ENCODE assay signal across 11 mouse cellular contexts in the genomic region with DNA sequence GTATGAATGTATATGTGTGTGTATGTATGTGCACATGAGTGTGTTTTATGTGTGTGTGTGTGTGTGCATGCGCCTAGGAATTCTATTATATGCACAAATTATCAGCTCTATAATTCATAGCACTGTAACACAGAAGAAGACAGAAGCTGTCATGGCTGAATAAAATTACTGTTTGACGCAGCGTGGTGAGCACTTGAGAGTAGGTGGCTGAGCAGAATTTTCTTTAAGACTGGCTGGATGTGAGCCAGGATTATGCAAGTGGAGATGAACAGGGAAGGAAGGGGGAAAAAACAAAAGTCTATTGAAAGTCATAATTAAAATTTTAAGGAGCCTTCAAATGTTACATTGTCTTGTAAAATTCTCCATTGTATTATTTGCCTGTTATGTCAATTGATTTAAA.
DNase-seq lines count a peak whose midpoint lies in the region; ATAC-seq and TF ChIP-seq lines count a peak whose summit lies in the region.
"Had no signal": no experiment of that assay in that cellular context is flagged by ENCODE, and none has a peak within 500 bp of the region (broad histone marks: within the 10 kb centered on the region; RNA-seq: fewer than 3 reads in every experiment).

No protein-coding gene starts in this region.

- H3K27me3 ChIP-seq in stomach, postnatal 0 days (ENCODE audit: control insufficient read depth, insufficient read depth, low read length): no peaks in the 10 kb centered on the region
- H3K27me3 ChIP-seq: heart, embryonic 13.5 days; kidney, embryonic 15.5 days; limb, embryonic 12.5 days had no signal

- H3K36me3 ChIP-seq in stomach, postnatal 0 days (ENCODE audit: control insufficient read depth, insufficient read depth, low read length): no peaks in the 10 kb centered on the region
- H3K36me3 ChIP-seq: heart, embryonic 13.5 days; kidney, embryonic 15.5 days; limb, embryonic 12.5 days had no signal

- no peak for TF ChIP-seq CTCF in stomach, postnatal 0 days (IDR thresholded peaks at IDR 0.05; ENCODE audit: low read depth)

- peak overlapping the region; percentile 46; the same call in 1 of the 2 replicates for H3K27ac ChIP-seq in stomach, postnatal 0 days (replicated peaks)
- H3K27ac ChIP-seq: kidney, embryonic 15.5 days had no signal

- no peak overlapping the region for H3K4me3 ChIP-seq in stomach, postnatal 0 days (ENCODE audit: low read depth, low read length)
- H3K4me3 ChIP-seq: heart, embryonic 13.5 days; kidney, embryonic 15.5 days; limb, embryonic 12.5 days had no signal

- DNase-seq in frontal cortex, postnatal 10 days (ENCODE audit: low spot score in 2 of 2): no peak
- DNase-seq in retina, postnatal 1 day: peak; percentile 57
- no peak for DNase-seq in retina, embryonic 14.5 days (ENCODE audit: low spot score)
- peak; percentile 66 to 90 for DNase-seq in left cerebral cortex, postnatal 25 days (ENCODE audit: low spot score in 2 of 2)
- no peak for DNase-seq in stomach, postnatal 0 days (ENCODE audit: low spot score)
- no peak for DNase-seq in c-Kit-positive CD71-positive TER-119-positive erythroid progenitor cells, embryonic 14.5 days (ENCODE audit: low spot score)
- DNase-seq in heart, adult 18-20 months: no peak

- no peaks in the 10 kb centered on the region for H3K9me3 ChIP-seq in stomach, postnatal 0 days (ENCODE audit: control insufficient read depth, low read length)
- H3K9me3 ChIP-seq: heart, embryonic 13.5 days; kidney, embryonic 15.5 days; limb, embryonic 12.5 days had no signal

- H3K9ac ChIP-seq in stomach, postnatal 0 days (ENCODE audit: low read length): no peak overlapping the region
- H3K9ac ChIP-seq: heart, embryonic 13.5 days; kidney, embryonic 15.5 days; limb, embryonic 12.5 days had no signal

- intact Hi-C loops in left cerebral cortex, postnatal 25 days (cut with DNase I): no loop called here

- no peaks in the 10 kb centered on the region; the same call in 1 of the 2 replicates for H3K4me1 ChIP-seq in stomach, postnatal 0 days (replicated peaks; ENCODE audit: control insufficient read depth, insufficient read depth)
- H3K4me1 ChIP-seq: kidney, embryonic 15.5 days had no signal

- ATAC-seq in frontal cortex, adult (ENCODE audit: low TSS enrichment): peak; percentile 73
- no peak for ATAC-seq in stomach, postnatal 0 days (ENCODE audit: low FRiP score, low TSS enrichment)

- WGBS in stomach, postnatal 0 days: 49% methylated on average over 3 of the region's 3 CpGs

- 0 out of 2 replicates have a peak overlapping the region, but pooled peaks have one; percentile 6 for H3K4me2 ChIP-seq in stomach, postnatal 0 days (replicated peaks; ENCODE audit: low read depth)
- H3K4me2 ChIP-seq: heart, embryonic 13.5 days; kidney, embryonic 15.5 days; limb, embryonic 12.5 days had no signal

- TF ChIP-seq EP300 in stomach, postnatal 0 days (optimal IDR thresholded peaks at IDR 0.05): no peak

Comparison
In these comparisons a context has a peak if more than half of its experiments do, and no peak if none do; other contexts are left out.
1. DNase-seq: peak in retina, postnatal 1 day (single experiment) and left cerebral cortex, postnatal 25 days (2 of 2); none in frontal cortex, postnatal 10 days (0 of 2), retina, embryonic 14.5 days (single experiment), stomach, postnatal 0 days (single experiment), c-Kit-positive CD71-positive TER-119-positive erythroid progenitor cells, embryonic 14.5 days (single experiment) and heart, adult 18-20 months (0 of 2).